Mouse (Mus musculus): ENCODE data around the gene Atp2b1.

GRCm38 (mm10) chr10:98993186-98993585, 79.0 kb downstream of the Atp2b1 start:
- TF ChIP-seq CTCF (IDR thresholded peaks at IDR 0.05; ENCODE audit: extremely low read depth, insufficient read depth, insufficient read length, insufficient replicate concordance) (no peak), POLR2A (IDR thresholded peaks at IDR 0.05; ENCODE audit: low read depth, low read length) (no peak)

All from spleen, adult 2 months (tissue).